Mouse (Mus musculus): Measurements from ENCODE around the gene Eps8.

DNA sequence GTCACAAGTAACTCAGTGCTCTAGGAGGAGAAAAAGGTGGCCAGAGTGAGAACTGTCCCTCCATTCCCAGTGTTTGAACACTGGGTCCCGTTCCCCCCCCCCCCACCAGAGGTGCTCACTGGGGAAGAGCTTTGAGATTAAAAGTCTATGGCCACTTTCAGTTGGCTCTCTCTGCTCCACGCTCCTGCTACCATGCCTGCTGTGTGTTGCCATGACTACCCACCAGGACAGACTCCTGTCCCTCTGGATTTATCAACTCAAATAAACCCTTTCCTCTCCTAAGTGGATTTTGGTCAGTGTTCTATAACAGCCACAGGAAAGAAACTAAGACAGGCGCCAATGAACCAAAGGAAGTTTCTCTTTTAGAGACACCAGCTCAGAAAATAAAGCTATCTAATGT lies 128.9 kb downstream of the Eps8 start:
- TF ChIP-seq CTCF (IDR thresholded peaks at IDR 0.05; ENCODE audit: low read depth) (no peak), EP300 (IDR thresholded peaks at IDR 0.05; ENCODE audit: low read depth) (no peak)

Measured in liver, postnatal 0 days (tissue).